Mouse (Mus musculus) lung, adult 2 months (tissue): ENCODE results near the gene Ccdc28a. TPM values are rescaled to one million over a fixed set of nuclear protein-coding genes. Genes with fewer than 3 reads are reported as not detected.

Source experiments
- DNase-seq: peaks from one replicate; pipeline ENCODE4 v3.0.0; 2022
- H3K4me1 ChIP-seq: fragments of 200-500 bp; 2 replicates; pipeline ENCODE4 v1.6.1; 2011; ENCODE audit warnings: low read length; ENCODE audit not compliant: control insufficient read depth, insufficient read depth
- H3K4me3 ChIP-seq: fragments of 200-500 bp; replicated peaks from 2 replicates; pipeline ENCODE3; 2011; ENCODE audit warnings: low read depth, mild to moderate bottlenecking, control low read depth, low read length; ENCODE audit errors: extremely low read depth
- CTCF ChIP-seq: fragments of 200-500 bp; IDR thresholded peaks from 2 replicates; pipeline ENCODE4 v1.5.1; 2011; ENCODE audit warnings: mild to moderate bottlenecking, low read length, control low read depth; ENCODE audit not compliant: insufficient read depth
- POLR2A ChIP-seq: fragments of 200-500 bp; IDR thresholded peaks from 2 replicates; pipeline ENCODE4 v1.6.1; 2011; ENCODE audit warnings: low read depth, mild to moderate bottlenecking, control low read depth, low read length, borderline replicate concordance; ENCODE audit errors: extremely low read depth
- WGBS: fragments of 180-500 bp; shearing (Covaris S2); methylation state at CpG from one replicate; pipeline ENCODE4 v1.1.7; 2018; 5-methylcytosine and 5-hydroxymethylcytosine counted together
- polyA plus RNA-seq: library from polyadenylated mRNA; depleted of rRNA; stranded (reverse); fragments of >200 nt; gene quantifications from 2 replicates; pipeline ENCODE4 v1.2.3, GENCODE M21; 2012; rRNA removed

Ccdc28a gene
- polyA plus RNA-seq, 1 experiment, result 13.7 TPM

- 43% methylated on average over 2 of the region's 2 CpGs for WGBS
- no peak for DNase-seq
- H3K4me3 ChIP-seq, result no peak overlapping the region
- TF ChIP-seq CTCF (no peak), POLR2A (no peak)
- no peaks in the 10 kb centered on the region for H3K4me1 ChIP-seq
These were observed 57.5 kb downstream of the Ccdc28a start for GRCm38 (mm10) chr10:18177304-18177703.

DNA sequence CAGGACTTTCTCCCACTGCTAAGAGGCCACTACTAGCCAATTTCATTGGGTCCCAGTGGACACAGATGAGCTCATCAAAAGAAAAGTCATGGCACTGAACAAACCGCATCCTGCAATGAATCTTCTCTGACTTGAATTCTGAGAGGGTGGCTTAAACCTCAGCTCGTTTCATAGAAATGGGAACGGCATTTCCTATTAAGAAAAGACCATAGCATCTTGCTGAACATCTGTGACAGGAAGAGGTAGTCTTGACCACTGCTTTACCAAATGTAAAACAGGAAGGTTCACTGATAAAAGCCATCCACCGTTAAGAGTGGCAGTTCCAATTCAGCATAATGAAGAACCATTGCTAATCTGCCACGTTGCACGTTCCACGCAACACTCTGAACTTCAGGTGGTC, 58.1 kb downstream of the Ccdc28a start:
- DNase-seq, result no peak
- Histone ChIP-seq H3K4me1 (no peaks in the 10 kb centered on the region), H3K4me3 (no peak overlapping the region)
- 73% methylated on average over 7 of the region's 7 CpGs for WGBS
- TF ChIP-seq CTCF, result no peak
- no peak for TF ChIP-seq POLR2A

DNA sequence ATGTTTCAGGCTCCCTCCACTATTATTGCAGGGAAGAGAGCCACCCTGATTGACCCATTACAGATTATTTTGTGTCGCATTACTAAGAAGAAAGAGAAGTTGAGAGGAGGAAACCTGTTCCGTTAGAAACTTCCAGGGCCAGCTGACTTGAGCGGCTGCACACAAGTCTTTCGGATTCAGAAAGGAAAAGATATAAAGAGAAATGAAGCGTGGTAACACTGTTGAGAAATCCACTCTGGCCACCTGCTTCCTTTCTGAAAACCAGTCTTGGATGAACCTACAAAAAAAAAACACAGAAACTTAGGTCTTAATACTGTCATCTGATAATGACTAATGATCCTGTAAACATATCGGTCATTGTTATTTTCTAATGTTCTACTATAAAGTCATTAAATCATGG, 59.7 kb downstream of the Ccdc28a start:
- H3K4me3 ChIP-seq, result no peak overlapping the region
- no peaks in the 10 kb centered on the region for H3K4me1 ChIP-seq
- WGBS, result 67% methylated on average over 6 of the region's 6 CpGs
- TF ChIP-seq POLR2A (no peak), CTCF (no peak)
- DNase-seq, result no peak

Other genes with a start within 250 kb of the Ccdc28a start
- gene Abracl, start 211.7 kb downstream of the Ccdc28a start, polyA plus RNA-seq, result 5.9 and 8.4 TPM in 2 replicates
- 42.2 and 49.6 TPM in 2 replicates for gene Reps1, start 179.1 kb downstream of the Ccdc28a start, polyA plus RNA-seq
- gene Ect2l, start 24.1 kb downstream of the Ccdc28a start, polyA plus RNA-seq, result 0.92 and 1.5 TPM in 2 replicates
- gene Nhsl1, start 84.0 kb upstream of the Ccdc28a start, polyA plus RNA-seq, result 5.9 and 9.0 TPM in 2 replicates